Mouse (Mus musculus): ENCODE results near the gene Gm20388.

DNA sequence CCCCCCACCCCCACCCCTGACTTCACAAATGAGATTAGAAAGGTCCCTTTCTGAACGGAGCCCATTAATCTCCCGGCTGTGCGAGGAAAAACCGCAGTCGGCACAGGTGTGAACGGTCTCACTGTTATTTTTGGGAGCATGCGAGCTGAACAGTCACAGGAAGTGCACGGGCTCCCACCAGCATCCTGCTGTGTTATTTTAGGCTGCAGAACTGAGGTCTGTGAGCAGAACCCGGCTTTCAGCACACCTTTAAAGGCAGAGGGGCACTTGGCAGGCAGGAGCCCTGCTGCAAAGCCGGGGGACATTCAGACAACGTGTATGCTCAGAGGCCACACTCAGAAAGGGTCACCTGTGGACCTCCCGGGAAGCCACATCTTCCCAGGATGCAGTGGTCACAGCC, 1110.8 kb downstream of the Gm20388 start:
- TF ChIP-seq CTCF (IDR thresholded peaks at IDR 0.05; ENCODE audit: low read depth, low read length) (no peak), POLR2AphosphoS5 (IDR thresholded peaks at IDR 0.05; ENCODE audit: insufficient replicate concordance, low read depth, low read length) (no peak)

Measured in G1E (cell line).